Mouse (Mus musculus) intestine, embryonic 14.5 days (tissue): Measurements from ENCODE around the gene Myh6. TPM values are rescaled to one million over a fixed set of nuclear protein-coding genes. Genes with fewer than 3 reads are reported as not detected.
"Not testable (repeated sequence)": the region's sequence is repeated elsewhere in the genome, so short reads cannot be mapped to it uniquely, and the experiment has no call there.

Source experiments
- ATAC-seq: fragments of 200-750 bp; cut with Nextera tagmentation; replicated peaks from 2 replicates; pipeline ENCODE4 v1.8.0; 2017; ENCODE audit warnings: low read depth, moderate number of reproducible peaks, moderate TSS enrichment, moderate library complexity; ENCODE audit not compliant: low FRiP score, low TSS enrichment
- DNase-seq: peaks from one replicate; pipeline ENCODE4 v3.0.0-alpha.2; 2018; ENCODE audit warnings: low spot score
- H3K27ac ChIP-seq: fragments of 300-500 bp; sonication (generic); 2 replicates; pipeline ENCODE4 v1.5.1; 2014; ENCODE audit warnings: low read depth, mild to moderate bottlenecking, control low read depth
- H3K27me3 ChIP-seq: fragments of 300-500 bp; sonication (generic); replicated peaks from 2 replicates; pipeline ENCODE4 v1.6.1; 2014; ENCODE audit warnings: low read length, control low read depth; ENCODE audit not compliant: control insufficient read depth, insufficient read depth
- H3K36me3 ChIP-seq: fragments of 300-500 bp; sonication (generic); 2 replicates; pipeline ENCODE4 v1.6.1; 2014; ENCODE audit warnings: low read length, control low read depth; ENCODE audit not compliant: control insufficient read depth, insufficient read depth
- H3K4me1 ChIP-seq: fragments of 300-500 bp; sonication (generic); replicated peaks from 2 replicates; pipeline ENCODE4 v1.6.1; 2014; ENCODE audit warnings: low read length, control low read depth, mixed read lengths; ENCODE audit not compliant: control insufficient read depth, insufficient read depth
- H3K4me2 ChIP-seq: fragments of 300-500 bp; sonication (generic); 2 replicates; pipeline ENCODE4 v1.6.1; 2014; ENCODE audit warnings: low read length
- H3K4me3 ChIP-seq: fragments of 300-500 bp; sonication (generic); 2 replicates; pipeline ENCODE4 v1.5.1; 2014; ENCODE audit warnings: low read depth, low read length, control low read depth, mixed read lengths
- H3K9ac ChIP-seq: fragments of 300-500 bp; sonication (generic); 2 replicates; pipeline ENCODE4 v1.6.1; 2014; ENCODE audit warnings: mild to moderate bottlenecking, low read length
- H3K9me3 ChIP-seq: fragments of 300-500 bp; sonication (generic); 2 replicates; pipeline ENCODE4 v1.6.1; 2016; ENCODE audit warnings: low read length, control low read depth; ENCODE audit not compliant: control insufficient read depth
- WGBS: fragments of 180-500 bp; shearing (Covaris S2); extraction: QIAGEN DNeasy Blood & Tissue Kit; methylation state at CpG from one replicate; pipeline ENCODE4 v1.1.7; 2014; 5-methylcytosine and 5-hydroxymethylcytosine counted together
- polyA plus RNA-seq: library from polyadenylated mRNA; unstranded; fragments of >200 nt; fragmentation: Nextera tagmentation; extraction: Ambion mirVana; gene quantifications from 2 replicates; pipeline ENCODE4 v1.2.1, GENCODE M21; 2014

Gene Myh6
- polyA plus RNA-seq, 1 experiment from 2014 or later: 0.22 TPM

DNA sequence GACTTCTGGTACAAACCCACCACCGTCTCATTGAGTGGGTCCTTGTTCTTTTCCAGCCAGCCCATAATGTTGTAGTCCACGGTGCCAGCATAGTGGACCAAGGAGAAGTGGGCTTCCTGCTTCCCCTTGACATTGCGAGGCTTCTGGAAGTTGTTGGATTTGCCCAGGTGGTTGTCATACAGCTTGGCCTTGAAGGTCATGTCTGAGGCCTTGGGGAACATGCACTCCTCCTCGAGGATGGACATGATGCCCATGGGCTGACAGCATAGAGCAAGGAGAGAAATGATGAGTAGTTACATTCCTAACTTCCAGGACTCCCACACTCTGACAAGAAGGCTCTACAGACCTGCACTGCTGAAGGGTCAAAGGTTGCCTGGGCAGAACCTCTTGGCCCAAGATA, 8.2 kb downstream of the Myh6 start:
- Histone ChIP-seq H3K4me3 (no peak overlapping the region), H3K9me3 (no peaks in the 10 kb centered on the region), H3K4me1 (no peaks in the 10 kb centered on the region), H3K27ac (no peak overlapping the region), H3K36me3 (no peaks in the 10 kb centered on the region), H3K9ac (no peak overlapping the region), H3K4me2 (no peak overlapping the region), H3K27me3 (no peaks in the 10 kb centered on the region)
- no peak for DNase-seq
- 89% methylated on average over 4 of the region's 4 CpGs for WGBS
- no peak for ATAC-seq

DNA sequence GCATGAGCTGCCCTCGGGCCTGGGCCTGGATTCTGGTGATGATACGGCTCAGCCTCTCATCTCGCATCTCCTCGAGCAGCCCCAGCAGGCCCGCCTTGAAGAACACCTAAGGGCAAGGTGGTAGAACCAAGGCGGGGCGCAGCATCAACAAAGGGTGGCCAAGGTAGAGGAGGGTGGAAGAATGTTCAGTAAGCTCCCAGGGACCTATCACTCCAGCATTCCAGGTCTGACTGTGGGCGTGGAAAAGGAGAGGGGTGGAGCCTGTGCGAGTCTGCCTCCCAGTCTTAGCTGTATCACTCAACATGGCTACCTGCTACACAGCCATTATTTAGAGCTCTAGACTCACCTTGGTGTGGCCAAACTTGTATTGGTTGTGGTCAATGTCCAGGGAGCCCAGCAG, 10.2 kb downstream of the Myh6 start:
- Histone ChIP-seq H3K4me3 (no peak overlapping the region), H3K36me3 (no peaks in the 10 kb centered on the region), H3K4me2 (no peak overlapping the region), H3K9ac (no peak overlapping the region), H3K4me1 (no peaks in the 10 kb centered on the region), H3K9me3 (no peaks in the 10 kb centered on the region), H3K27ac (no peak overlapping the region), H3K27me3 (no peaks in the 10 kb centered on the region)
- WGBS: 87% methylated on average over 9 of the region's 9 CpGs
- ATAC-seq (no peak), DNase-seq (no peak)

DNA sequence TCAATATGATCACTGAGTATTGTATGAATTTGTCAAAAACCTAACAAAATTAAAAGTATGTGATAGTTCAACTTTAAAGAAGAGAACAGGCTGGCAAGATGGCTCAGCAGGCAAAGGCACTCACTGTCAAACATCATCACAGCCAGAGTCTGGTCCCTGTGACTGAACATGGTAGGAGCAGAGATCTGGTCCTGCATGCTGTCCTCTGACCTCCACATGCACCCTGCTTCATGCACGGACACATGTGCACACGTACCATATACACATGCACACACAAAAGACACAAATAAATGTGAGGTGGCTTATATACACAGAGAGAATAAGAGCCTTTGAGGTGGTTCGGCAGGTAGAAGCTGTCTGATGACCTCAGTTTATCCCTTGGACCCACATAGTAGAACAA, 11.2 kb downstream of the Myh6 start:
- Histone ChIP-seq H3K4me2 (no peak overlapping the region), H3K4me1 (no peaks in the 10 kb centered on the region), H3K36me3 (no peaks in the 10 kb centered on the region), H3K9ac (no peak overlapping the region), H3K27ac (no peak overlapping the region), H3K9me3 (no peaks in the 10 kb centered on the region), H3K4me3 (no peak overlapping the region), H3K27me3 (no peaks in the 10 kb centered on the region)
- ATAC-seq: no peak
- 75% methylated on average over 3 of the region's 3 CpGs for WGBS
- no peak for DNase-seq

DNA sequence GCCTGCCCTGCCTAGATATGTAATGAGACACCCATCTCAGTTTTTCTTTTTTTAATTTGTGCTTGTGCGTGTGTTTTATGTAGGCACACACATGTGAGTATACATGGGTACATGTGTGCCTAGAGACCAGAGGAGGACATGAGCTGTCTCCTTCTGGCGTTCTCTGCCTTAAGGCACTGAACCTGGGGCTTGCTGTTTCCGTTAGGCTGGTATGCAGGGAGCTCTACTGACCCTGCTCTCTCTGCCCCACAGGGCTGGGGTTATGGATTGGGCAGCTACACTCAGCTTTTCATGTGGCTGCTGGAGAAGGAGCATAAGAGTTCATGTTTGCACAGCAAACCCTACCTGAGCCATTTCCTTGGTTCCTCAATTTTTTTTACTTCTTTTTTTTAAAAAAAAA, 12.3 kb downstream of the Myh6 start:
- no peaks in the 10 kb centered on the region for H3K9me3 ChIP-seq
- H3K27me3 ChIP-seq: no peaks in the 10 kb centered on the region
- no peak overlapping the region for H3K9ac ChIP-seq
- no peak overlapping the region for H3K27ac ChIP-seq
- H3K36me3 ChIP-seq: no peaks in the 10 kb centered on the region
- WGBS: 66% methylated on average over 3 of the region's 3 CpGs
- no peaks in the 10 kb centered on the region for H3K4me1 ChIP-seq
- H3K4me2 ChIP-seq: no peak overlapping the region
- ATAC-seq (no peak), DNase-seq (no peak)
- H3K4me3 ChIP-seq: no peak overlapping the region

DNA sequence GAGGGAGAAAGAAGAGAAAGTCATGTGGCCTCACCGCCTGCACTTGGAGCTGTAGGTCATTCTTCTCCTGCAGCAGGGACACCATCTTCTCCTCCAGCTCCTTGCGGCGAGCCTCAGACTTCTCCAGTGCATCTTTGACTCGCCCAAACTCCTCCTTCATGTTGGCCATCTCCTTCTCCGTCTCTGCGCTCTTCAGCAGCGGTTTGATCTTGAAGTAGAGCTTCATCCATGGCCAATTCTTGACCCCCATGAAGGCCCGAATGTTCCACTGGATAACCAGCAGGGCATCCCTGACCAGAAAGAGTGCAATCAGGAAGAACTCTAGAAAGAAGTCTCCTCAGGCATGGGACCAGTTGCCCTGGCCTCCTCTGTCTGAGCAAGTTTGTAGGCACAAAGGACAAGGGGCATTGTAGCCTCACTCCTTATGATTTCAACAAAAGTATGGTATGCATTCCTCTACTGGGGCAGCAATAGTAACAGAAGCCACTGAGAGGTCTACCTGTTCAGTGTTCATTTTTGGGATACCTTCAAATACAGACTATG, 13.0 kb downstream of the Myh6 start:
- DNase-seq (no peak), ATAC-seq (no peak)
- no peaks in the 10 kb centered on the region for H3K27me3 ChIP-seq
- no peaks in the 10 kb centered on the region for H3K36me3 ChIP-seq
- no peak overlapping the region for H3K4me2 ChIP-seq
- 90% methylated on average over 8 of the region's 8 CpGs for WGBS
- no peak overlapping the region for H3K27ac ChIP-seq
- no peaks in the 10 kb centered on the region for H3K4me1 ChIP-seq
- H3K4me3 ChIP-seq: no peak overlapping the region
- H3K9me3 ChIP-seq: no peaks in the 10 kb centered on the region
- H3K9ac ChIP-seq: no peak overlapping the region

DNA sequence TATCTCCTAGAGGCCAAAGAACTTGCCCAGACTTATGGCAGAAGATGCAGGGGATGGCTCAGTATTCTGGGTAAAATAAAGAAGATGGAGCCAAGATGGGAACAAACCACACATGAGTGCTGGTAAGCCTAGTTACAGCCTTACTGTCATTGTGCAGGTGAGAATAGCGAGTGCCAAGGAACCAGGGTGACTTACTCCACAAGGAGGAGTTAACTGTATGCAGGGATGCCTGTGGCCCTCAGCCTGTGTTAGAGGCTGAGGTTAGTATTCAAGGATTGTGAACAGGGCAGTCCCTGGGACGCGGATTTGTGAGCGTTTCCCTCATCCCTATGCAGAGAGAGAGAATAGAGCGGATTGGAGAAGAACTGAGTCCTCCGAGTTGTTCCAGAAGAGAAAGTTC, 15.1 kb downstream of the Myh6 start:
- no peaks in the 10 kb centered on the region for H3K36me3 ChIP-seq
- no peak for ATAC-seq
- H3K27me3 ChIP-seq: no peaks in the 10 kb centered on the region
- no peak for DNase-seq
- WGBS: 82% methylated on average over 6 of the region's 6 CpGs
- H3K4me2 ChIP-seq: no peak overlapping the region
- H3K4me1 ChIP-seq: no peaks in the 10 kb centered on the region
- H3K4me3 ChIP-seq: no peak overlapping the region
- no peak overlapping the region for H3K9ac ChIP-seq
- H3K27ac ChIP-seq: no peak overlapping the region
- no peaks in the 10 kb centered on the region for H3K9me3 ChIP-seq

DNA sequence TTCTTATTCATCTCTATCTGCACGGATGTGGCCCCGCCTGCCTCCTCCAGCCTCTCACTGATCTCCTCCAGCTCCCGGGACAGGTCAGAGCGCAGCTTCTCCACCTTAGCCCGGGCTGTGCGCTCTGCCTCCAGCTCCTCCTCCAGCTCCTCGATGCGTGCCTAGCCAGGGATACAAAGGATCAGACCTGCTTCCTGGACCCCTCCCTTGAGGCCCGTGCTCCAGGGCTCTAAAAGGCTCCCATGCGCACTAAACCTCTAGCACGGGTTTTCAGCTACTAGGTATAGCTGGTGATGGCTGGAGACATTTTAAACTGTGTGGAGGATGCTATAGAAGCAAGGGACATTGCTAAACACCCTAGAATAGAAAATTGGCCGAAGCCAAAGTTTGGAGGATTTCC, 16.2 kb downstream of the Myh6 start:
- no peaks in the 10 kb centered on the region for H3K36me3 ChIP-seq
- WGBS: 53% methylated on average over 12 of the region's 12 CpGs
- H3K9me3 ChIP-seq: no peaks in the 10 kb centered on the region
- DNase-seq: no peak
- no peak overlapping the region for H3K4me2 ChIP-seq
- H3K4me3 ChIP-seq: no peak overlapping the region
- no peaks in the 10 kb centered on the region for H3K4me1 ChIP-seq
- H3K27ac ChIP-seq: no peak overlapping the region
- H3K27me3 ChIP-seq: no peaks in the 10 kb centered on the region
- ATAC-seq: no peak
- H3K9ac ChIP-seq: no peak overlapping the region

DNA sequence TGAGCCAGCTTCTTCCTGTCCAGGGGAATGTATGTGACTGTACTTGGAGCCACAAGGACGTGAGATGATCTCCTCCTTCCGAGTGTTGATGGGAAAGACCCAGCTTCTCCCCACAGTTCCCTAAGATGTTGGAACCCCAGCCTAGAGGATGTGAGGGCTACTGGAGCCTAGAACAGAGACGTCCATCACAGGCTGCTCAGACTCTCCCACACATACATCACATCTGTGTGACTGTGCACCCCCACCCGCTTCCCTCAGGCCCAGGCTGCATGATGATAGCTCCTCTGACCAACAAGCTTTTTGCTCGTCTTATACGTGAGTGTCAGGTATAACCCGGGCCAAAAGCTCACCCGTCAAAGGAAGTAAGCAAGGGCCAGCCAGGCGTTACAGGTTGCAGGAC, 17.9 kb downstream of the Myh6 start:
- Histone ChIP-seq H3K9me3 (no peaks in the 10 kb centered on the region), H3K4me1 (no peaks in the 10 kb centered on the region)
- WGBS: 83% methylated on average over 9 of the region's 9 CpGs

DNA sequence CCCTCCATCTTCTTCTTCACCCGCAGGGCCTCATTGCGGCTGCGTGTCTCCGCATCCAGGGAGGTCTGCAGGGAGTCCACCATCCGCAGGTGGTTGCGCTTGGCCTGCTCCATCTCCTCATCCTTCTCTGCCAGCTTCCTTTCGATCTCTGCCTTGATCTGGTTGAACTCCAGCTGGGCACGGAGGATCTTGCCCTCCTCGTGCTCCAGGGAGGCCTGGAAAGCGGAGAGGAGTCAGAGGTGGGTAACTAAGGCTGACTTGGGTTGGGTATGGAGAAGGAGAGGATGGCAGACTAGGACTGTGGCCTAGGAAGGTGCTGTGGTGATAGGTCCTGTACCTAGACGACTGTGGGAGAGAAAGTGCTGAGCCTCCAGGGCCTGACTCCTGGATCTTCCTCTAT, 19.7 kb downstream of the Myh6 start:
- not testable (repeated sequence) for H3K36me3 ChIP-seq, H3K4me2 ChIP-seq, H3K9me3 ChIP-seq, H3K27me3 ChIP-seq, ATAC-seq, H3K9ac ChIP-seq, DNase-seq, H3K4me1 ChIP-seq, H3K4me3 ChIP-seq, H3K27ac ChIP-seq
- 88% methylated on average over 10 of the region's 11 CpGs for WGBS

More for the DNA sequence above, 17.9 kb downstream of the Myh6 start:
- H3K27ac ChIP-seq: no peak overlapping the region
- H3K9ac ChIP-seq: no peak overlapping the region
- H3K4me3 ChIP-seq: no peak overlapping the region
- H3K4me2 ChIP-seq: no peak overlapping the region
- DNase-seq: no peak
- H3K36me3 ChIP-seq: no peaks in the 10 kb centered on the region
- no peak for ATAC-seq
- H3K27me3 ChIP-seq: no peaks in the 10 kb centered on the region
